Mouse (Mus musculus) erythroid progenitor cell, adult 5-6 weeks (primary cell): ENCODE measurements around the gene Gm960. TPM values are rescaled to one million over a fixed set of nuclear protein-coding genes. Genes with fewer than 3 reads are reported as not detected.

Experiments used
- ATAC-seq: replicated peaks from 2 replicates; pipeline ENCODE4 v1.8.0; 2016; ENCODE audit warnings: moderate number of reproducible peaks, mild to moderate bottlenecking, moderate TSS enrichment, inconsistent platforms; ENCODE audit not compliant: poor library complexity, low FRiP score, severe bottlenecking
- total RNA-seq, 2 experiments: library from RNA; stranded (forward) in 1 of 2; stranded (reverse) in 1 of 2; fragments of 150-400 nt in 1 of 2; fragments of 186-747, 209-891 nt in 1 of 2; gene quantifications; 2 replicates each; pipeline versions ENCODE4 v1.2.3 to v1.2.4; 2015 to 2017; ENCODE audit warnings: low replicate concordance in 2 of 2

Gm960 gene
- total RNA-seq, 2 experiments from 2014 or later, result not detected

GRCm38 (mm10) chr19:4712781-4713526 lies 14.5 kb upstream of the Gm960 start:
- ATAC-seq, result no peak

- ATAC-seq, result no peak
Observed at GRCm38 (mm10) chr19:4712156-4712780, 13.8 kb upstream of the Gm960 start.

- ATAC-seq, result no peak
Observed at GRCm38 (mm10) chr19:4711601-4712155, 13.2 kb upstream of the Gm960 start.

GRCm38 (mm10) chr19:4711098-4711600 lies 12.7 kb upstream of the Gm960 start, which contains the start of gene Sptbn2:
Gene Sptbn2 (plus strand): TSS chr19:4711167.
- ATAC-seq, result no peak

GRCm38 (mm10) chr19:4708765-4709164 lies 10.3 kb upstream of the Gm960 start:
- ATAC-seq, result no peak

GRCm38 (mm10) chr19:4701221-4701620 lies 2.8 kb upstream of the Gm960 start:
- ATAC-seq, result no peak

- ATAC-seq, result no peak
Observed at GRCm38 (mm10) chr19:4700656-4701055, 2.2 kb upstream of the Gm960 start.

GRCm38 (mm10) chr19:4699821-4700220 lies 1.4 kb upstream of the Gm960 start:
- no peak for ATAC-seq

GRCm38 (mm10) chr19:4698856-4699255 lies 388 bp upstream of the Gm960 start:
- ATAC-seq, result no peak

- no peak for ATAC-seq
Observed at GRCm38 (mm10) chr19:4697721-4698120, 747 bp downstream of the Gm960 start.

- no peak for ATAC-seq
Observed at GRCm38 (mm10) chr19:4697121-4697520, 1.3 kb downstream of the Gm960 start.

GRCm38 (mm10) chr19:4694346-4694745 lies 4.1 kb downstream of the Gm960 start:
- no peak for ATAC-seq

GRCm38 (mm10) chr19:4672401-4672800 lies 26.1 kb downstream of the Gm960 start:
- ATAC-seq, result no peak

GRCm38 (mm10) chr19:4670776-4671175 lies 27.7 kb downstream of the Gm960 start:
- no peak for ATAC-seq

GRCm38 (mm10) chr19:4666815-4667214 lies 31.7 kb downstream of the Gm960 start:
- no peak for ATAC-seq

- no peak for ATAC-seq
Observed at GRCm38 (mm10) chr19:4658156-4658555, 40.3 kb downstream of the Gm960 start.

GRCm38 (mm10) chr19:4646917-4647492 lies 51.5 kb downstream of the Gm960 start:
- ATAC-seq, result no peak

GRCm38 (mm10) chr19:4644271-4644670 lies 54.2 kb downstream of the Gm960 start:
- ATAC-seq, result no peak

GRCm38 (mm10) chr19:4635986-4636385 lies 62.5 kb downstream of the Gm960 start:
- ATAC-seq, result no peak

- ATAC-seq, result no peak
Observed at GRCm38 (mm10) chr19:4628819-4629218, 69.6 kb downstream of the Gm960 start.
